Mouse (Mus musculus): ENCODE results near the gene a.

- no peak for TF ChIP-seq CTCF (IDR thresholded peaks at IDR 0.05; ENCODE audit: control insufficient read depth, insufficient read depth, insufficient replicate concordance, low read depth, low read length)
- TF ChIP-seq POLR2A (IDR thresholded peaks at IDR 0.05; ENCODE audit: control insufficient read depth, low read depth, low read length) = no peak
Observed at GRCm38 (mm10) chr2:155051622-155052351, 260.6 kb downstream of the a start.
